Mouse (Mus musculus) embryonic stem cell, embryonic (primary cell): Measurements from ENCODE around the gene Mdga2.

Experiments used
- CTCF ChIA-PET, 4 experiments: fragments of 300-600 bp in 2 of 4; fragments of 350-600 bp in 2 of 4; sonication (Branson Sonifier 250); formaldehyde crosslinking; loops; one replicate each; lab custom pipeline; 2022; ENCODE audit warnings: inconsistent platforms in 2 of 4; lab: Charles Lee
- POLR2A ChIA-PET, 4 experiments: fragments of 300-600 bp in 2 of 4; fragments of 350-600 bp in 2 of 4; sonication (Branson Sonifier 250); formaldehyde crosslinking; loops; one replicate each; lab custom pipeline; 2022; ENCODE audit warnings: antibody characterized with exemption in 4 of 4, inconsistent platforms in 1 of 4; lab: Charles Lee

Gene Mdga2

GRCm38 (mm10) chr12:67222221-67223025 lies at the start of gene Mdga2:
TSS of gene Mdga2 (minus strand) at chr12:67222549.
- ChIA-PET POLR2A (no interaction called here), CTCF (no interaction called here)

- ChIA-PET CTCF (interaction anchor here in 1 of 4 experiments (0.8 kb wide), 1 partner anchor 9 kb away, joined by 4 read pairs; no protein-coding TSS in a partner anchor), POLR2A (no interaction called here)
Observed at GRCm38 (mm10) chr12:67267409-67267808, 45.1 kb upstream of the Mdga2 start.

DNA sequence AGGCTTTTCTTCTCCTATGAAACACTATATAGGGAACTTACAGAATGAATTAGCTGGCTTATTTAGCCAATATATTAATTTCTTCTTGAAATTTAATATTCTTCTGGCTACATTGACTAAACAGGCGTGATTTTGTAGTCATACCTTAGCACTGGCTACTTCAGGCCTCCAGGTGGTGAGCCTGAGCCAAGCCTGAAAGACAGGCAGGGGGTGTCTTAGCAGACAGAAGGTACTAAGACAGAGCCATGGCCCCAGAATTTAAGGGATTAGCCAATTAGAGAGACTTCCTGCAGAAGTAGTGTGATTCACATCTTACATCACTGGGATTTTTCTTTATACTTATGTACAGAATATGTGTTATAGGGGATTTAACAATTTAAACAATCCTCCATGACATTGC lies 1.2 kb upstream of the Mdga2 start:
- POLR2A ChIA-PET = no interaction called here
- CTCF ChIA-PET = no interaction called here

- CTCF ChIA-PET = no interaction called here
- POLR2A ChIA-PET = no interaction called here
Observed at GRCm38 (mm10) chr12:67221329-67222220, 774 bp downstream of the Mdga2 start.

- CTCF ChIA-PET = interaction anchor here in 1 of 4 experiments (0.6 kb wide), 1 partner anchor 1108 kb away, joined by 3 read pairs; no protein-coding TSS in a partner anchor
- POLR2A ChIA-PET = interaction anchor here in 1 of 4 experiments (0.7 kb wide), 1 partner anchor 620 kb away, joined by 8 read pairs; no protein-coding TSS in a partner anchor
Observed at GRCm38 (mm10) chr12:67220641-67221231, 1.6 kb downstream of the Mdga2 start.

DNA sequence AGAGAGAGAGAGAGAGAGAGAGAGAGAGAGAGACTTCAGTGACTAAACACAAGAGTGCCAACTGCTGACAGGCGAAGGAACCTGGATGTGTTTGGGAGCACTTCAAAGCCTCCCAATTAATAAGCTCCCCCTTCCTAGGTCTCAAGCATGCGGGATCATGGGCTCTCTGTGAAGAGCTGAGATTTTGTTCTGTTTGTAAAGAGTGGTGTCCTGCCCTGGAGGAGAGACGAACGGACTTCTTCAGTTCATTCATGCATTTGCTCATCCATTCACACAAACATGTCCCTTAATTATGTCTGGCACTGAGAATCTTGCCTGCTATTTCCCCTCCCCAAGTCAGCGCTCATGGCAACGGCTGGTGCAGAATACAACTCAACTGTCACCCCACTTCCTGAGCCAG lies 2.3 kb downstream of the Mdga2 start:
- ChIA-PET POLR2A (interaction anchor here in 2 of 4 experiments (0.7 kb wide), 2 partner anchors 621 to 1325 kb away, joined by 8 read pairs; no protein-coding TSS in a partner anchor), CTCF (interaction anchor here in 1 of 4 experiments (0.6 kb wide), 1 partner anchor 1107 kb away, joined by 3 read pairs; no protein-coding TSS in a partner anchor)

DNA sequence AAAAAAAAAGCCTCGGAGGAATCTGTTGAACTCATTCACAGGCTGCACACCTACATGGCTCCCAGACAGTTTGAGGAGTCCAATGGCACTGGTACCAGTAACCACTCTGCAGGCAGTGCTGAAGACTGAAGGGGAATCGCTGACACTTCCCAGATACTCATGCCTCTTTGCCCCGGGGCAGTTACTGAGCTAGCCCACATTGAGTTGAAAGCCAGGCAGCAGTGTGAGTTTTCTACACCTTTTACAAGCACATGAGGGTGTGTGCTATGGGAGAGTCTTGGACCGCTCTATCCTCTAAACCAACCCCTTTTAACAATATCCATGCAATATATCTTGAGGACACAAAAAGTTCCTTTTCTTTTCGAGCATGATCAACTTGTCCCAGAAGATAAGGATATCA lies 2.8 kb downstream of the Mdga2 start:
- POLR2A ChIA-PET = interaction anchor here in 1 of 4 experiments (0.7 kb wide), 1 partner anchor 1325 kb away, joined by 8 read pairs; no protein-coding TSS in a partner anchor

DNA sequence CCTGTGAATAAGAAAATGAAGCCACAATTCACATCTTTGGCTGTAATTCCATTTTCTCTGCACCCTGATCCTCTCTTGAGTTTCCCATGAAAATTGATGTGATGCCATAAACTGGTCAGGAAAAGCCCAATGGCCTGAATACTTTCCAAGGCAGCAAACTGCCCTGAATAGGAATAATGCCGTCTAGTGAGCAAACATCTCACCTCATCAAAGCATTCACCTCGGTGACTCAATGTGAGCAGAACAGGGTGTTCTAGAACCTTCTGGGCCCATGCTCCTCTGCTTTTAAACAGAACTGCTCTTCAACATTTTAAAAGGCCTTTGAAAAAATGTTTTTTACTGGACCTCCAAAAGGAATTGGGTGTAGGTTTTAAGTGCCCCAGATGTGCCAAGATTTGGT lies 9.5 kb downstream of the Mdga2 start:
- POLR2A ChIA-PET = no interaction called here
- CTCF ChIA-PET = no interaction called here

More for the DNA sequence above, 2.8 kb downstream of the Mdga2 start:
- CTCF ChIA-PET = no interaction called here

DNA sequence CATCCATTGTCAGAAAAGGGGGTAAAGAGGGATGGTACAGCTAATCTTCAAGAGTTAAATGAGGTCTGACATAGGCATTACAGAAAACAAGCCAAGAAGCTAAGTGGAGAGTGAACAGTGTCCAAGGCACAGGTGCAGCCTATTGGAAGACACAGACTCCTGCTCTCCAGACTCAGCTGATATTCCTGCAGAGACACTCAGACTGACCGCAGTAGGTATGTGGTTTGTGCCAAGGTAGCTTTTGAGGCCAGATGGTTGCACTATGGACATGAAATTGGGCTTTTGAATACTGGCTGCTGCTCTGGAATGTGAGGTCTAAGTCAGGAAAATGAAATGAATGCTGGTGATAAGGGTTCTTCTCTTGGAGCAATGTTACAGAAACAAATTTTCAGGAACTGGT lies 44.2 kb downstream of the Mdga2 start:
- ChIA-PET CTCF (no interaction called here), POLR2A (no interaction called here)

DNA sequence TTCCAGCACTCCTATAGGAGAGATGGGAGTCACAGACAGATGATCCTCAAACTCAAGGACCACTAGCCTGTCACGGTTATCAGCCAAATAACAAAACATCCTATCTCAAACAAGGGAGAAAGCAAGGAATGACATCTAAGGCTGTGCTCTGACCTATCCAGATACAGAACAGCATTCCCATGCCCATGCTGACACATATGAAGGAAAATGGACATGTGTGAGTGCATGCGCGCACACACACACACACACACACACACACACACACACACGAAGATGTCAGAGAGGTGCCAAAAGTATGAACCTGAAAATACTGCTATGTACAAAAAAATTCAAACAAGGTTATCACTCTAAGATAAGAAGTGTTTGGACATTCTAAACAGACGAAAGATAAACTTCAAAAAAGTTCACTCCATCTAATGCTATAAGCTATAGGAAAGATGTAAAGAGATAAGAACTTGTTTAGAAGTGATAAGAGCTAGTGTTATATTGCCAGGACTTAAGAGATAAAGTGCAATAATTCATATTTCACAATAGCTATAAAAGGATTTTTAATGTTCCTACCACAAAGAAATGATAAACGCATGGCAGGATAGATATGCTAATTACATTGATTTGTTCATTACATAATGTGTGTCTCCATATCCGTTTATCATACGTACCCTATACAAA lies 65.6 kb downstream of the Mdga2 start:
- POLR2A ChIA-PET = no interaction called here
- CTCF ChIA-PET = no interaction called here

- ChIA-PET CTCF (no interaction called here), POLR2A (no interaction called here)
Observed at GRCm38 (mm10) chr12:67153077-67153476, 69.3 kb downstream of the Mdga2 start.

DNA sequence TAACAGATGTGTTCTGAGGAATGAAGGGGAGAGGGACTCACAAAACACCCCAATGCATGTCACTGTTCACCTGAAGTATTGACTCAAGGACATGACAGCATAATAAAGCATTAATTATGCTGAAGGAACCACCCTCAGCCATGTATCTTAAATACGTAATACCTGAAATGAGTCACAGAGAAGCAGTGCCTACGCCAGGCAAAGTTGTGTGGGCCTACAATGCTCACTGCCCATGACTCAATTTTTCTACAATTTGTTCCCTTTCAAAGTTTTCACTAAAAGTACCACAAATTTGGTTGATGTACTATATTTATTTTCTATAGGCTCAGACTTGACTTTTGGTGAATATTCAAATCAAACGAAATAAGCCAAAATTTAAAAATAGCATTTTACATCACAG lies 80.7 kb downstream of the Mdga2 start:
- CTCF ChIA-PET = no interaction called here
- POLR2A ChIA-PET = no interaction called here

DNA sequence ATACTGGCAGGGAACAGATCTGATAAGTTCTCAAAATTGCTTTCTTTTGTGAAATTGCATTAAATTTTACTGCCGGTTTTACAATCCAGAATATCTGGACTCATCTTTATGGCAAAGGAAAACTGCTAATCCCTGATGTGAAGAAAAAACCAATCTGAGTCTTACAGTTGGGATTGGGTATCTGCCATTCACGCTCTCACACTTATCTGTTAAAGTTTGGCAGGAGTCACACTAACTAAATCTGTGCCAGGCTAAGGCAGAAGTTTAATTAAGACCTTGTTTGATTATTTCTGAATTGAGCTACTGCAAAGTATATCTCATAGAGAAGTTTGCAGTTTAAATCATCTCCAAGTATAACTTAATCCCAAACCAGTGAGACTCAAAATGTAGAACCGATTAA lies 82.2 kb downstream of the Mdga2 start:
- POLR2A ChIA-PET = no interaction called here
- CTCF ChIA-PET = no interaction called here

GRCm38 (mm10) chr12:67127457-67127856 lies 94.9 kb downstream of the Mdga2 start:
- ChIA-PET POLR2A (no interaction called here), CTCF (no interaction called here)

GRCm38 (mm10) chr12:67123874-67124273 lies 98.5 kb downstream of the Mdga2 start:
- POLR2A ChIA-PET = no interaction called here
- CTCF ChIA-PET = no interaction called here

- ChIA-PET POLR2A (no interaction called here), CTCF (no interaction called here)
Observed at GRCm38 (mm10) chr12:67118652-67119515, 103.5 kb downstream of the Mdga2 start.

- POLR2A ChIA-PET = no interaction called here
- CTCF ChIA-PET = no interaction called here
Observed at GRCm38 (mm10) chr12:67104171-67104570, 118.2 kb downstream of the Mdga2 start.

GRCm38 (mm10) chr12:67094414-67094813 lies 127.9 kb downstream of the Mdga2 start:
- CTCF ChIA-PET = no interaction called here
- POLR2A ChIA-PET = no interaction called here
